Mouse (Mus musculus): ENCODE measurements at regions not wholly inside any gene's neighbourhood (a gene's known extent, or its start where the extent isn't known, plus 50 kb on each side); places are given as distances from the start of the nearest gene placed in this dataset.

GRCm38 (mm10) chr9:30820806-30821375, 101.4 kb downstream of the Adamts15 start:
- no peak for TF ChIP-seq GATA1 (IDR thresholded peaks at IDR 0.05; ENCODE audit: borderline replicate concordance, low read length)
- no peak for TF ChIP-seq FLI1 (IDR thresholded peaks at IDR 0.05; ENCODE audit: low read length)

All from megakaryocyte, embryonic 14.5 days (primary cell).